Mouse (Mus musculus): ENCODE data around the gene Trim63.
A peak's percentile ranks its signal among the peaks of the same experiment; 100 is the strongest.

Gene Trim63

DNA sequence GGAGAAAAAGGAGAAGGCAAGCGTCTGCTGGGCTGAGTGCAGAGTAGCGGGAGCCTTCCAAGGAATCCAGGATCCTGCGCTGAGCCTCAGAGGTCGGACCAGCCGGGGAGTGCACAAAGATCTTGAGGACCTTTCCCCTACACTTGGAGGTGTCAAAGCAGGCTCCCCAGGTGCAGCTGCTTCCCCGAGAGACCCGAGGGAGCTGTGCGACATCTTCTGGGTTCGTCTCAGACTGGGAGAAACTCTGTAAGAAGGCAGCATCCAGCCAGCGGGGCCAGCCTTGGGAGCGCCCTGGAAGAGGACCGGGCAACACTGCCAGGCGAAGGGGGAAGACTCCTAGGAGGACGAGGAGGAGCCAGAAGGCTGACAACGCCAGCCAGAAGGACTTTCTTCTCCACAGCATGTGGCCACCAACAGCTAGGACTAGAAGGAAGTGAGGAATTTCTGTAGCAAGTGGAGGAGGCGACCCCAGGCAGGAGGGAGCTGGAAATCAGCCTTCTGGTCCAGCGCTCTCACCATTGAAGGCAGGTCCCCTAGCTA is 56.5 kb downstream of the Trim63 start:
- DNase-seq: no peak

- DNase-seq: peak; percentile 68 to 74
These were observed 57.4 kb downstream of the Trim63 start for GRCm38 (mm10) chr4:134372294-134372747.

DNA sequence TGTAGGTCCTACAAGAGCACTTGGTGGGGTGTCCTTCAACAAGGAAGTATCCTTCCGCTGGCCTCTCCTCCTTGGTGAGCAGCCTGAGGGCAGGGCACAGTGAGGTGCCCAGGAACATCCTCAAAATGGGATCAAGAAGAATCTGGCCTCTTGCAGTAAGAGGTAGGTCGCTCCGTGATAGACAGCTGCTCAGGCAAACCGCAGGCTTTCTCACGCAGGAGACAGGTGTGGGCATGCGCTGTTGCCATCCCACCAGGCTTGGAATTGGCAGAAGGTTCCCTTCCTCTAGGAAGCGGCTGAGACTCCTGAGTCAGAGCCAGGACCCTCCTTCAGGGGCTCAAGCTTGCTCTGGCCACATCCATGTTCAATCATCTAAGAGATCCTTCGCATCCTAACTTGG is 58.4 kb downstream of the Trim63 start:
- DNase-seq: no peak

- no peak for DNase-seq
These were observed 59.4 kb downstream of the Trim63 start for GRCm38 (mm10) chr4:134374306-134374705.

DNA sequence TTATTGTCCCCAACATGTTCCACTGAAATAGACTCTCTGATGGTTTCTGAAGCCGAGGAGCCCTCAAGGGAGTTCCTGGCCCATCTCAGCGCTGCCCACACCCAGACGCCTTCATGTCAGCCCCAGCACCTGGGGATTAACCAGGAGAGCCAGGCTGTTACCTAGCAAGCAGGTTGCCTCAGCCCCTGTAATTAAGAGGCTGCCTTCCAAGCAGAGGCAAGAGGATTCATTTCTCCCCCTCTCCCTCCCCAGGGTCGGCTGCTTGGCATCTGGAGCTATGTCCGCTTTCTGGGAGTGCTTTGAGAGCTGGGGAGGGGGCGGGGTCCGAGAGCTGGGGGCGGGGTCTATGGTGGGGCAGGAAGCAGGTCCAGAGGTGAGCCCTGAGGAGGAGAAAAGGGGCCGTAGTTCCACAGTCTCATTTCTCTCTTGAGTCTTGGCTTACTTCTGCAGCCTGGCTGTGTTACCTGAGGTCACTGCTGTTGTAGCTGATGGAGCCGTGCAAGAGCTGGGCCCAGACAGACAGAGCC is 63.2 kb downstream of the Trim63 start:
- DNase-seq: no peak
